Mouse (Mus musculus): Measurements from ENCODE around the gene Cramp1l. TPM values are rescaled to one million over a fixed set of nuclear protein-coding genes. Genes with fewer than 3 reads are reported as not detected.
A peak's percentile ranks its signal among the peaks of the same experiment; 100 is the strongest.

The Cramp1l gene
- 10.8 and 11.2 TPM in 2 replicates for polyA plus RNA-seq (2014; fragmentation: Nextera tagmentation; extraction: Ambion mirVana)

DNA sequence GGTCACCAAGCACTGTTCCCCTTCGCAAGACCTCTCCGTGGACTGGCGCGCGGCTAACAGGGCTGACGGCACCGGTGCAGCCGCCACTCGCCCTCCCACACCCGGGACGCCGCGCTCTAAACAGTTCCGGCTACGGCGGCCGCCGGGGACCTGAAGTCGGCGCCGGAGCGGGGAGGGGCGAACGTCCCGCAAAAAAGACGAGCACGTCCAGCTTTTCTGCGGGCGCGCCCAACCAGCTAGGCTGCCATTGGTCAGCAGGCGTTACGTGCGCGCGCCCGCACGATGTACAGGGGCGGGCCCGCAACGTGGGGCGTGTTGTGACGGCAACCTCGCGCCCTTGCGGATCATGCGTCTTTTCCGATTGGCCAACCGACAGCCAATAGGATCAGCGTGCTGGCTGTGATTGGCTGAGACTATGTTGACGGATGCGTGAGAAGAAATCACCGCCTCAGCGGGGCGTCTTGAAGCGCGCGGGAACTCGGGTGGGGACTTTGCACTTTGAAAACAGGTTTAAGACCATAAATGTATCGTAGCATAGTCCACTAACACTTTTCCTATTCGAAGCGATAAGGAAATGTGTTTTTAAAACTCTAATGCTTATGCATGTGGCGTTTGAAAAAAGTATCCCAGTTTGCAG, at the start of gene Cramp1l, which contains the start of gene Ift140:
TSS of gene Cramp1l (minus strand) at position 134 of the 637 bp plus-strand sequence.
TSS of gene Ift140 (plus strand) at position 431 of the 637 bp plus-strand sequence.
- H3K4me3 ChIP-seq (ENCODE audit: low read depth, low read length): peak within 1 kb of the TSS; percentile 99
- H3K9me3 ChIP-seq (ENCODE audit: control insufficient read depth, low read length): no peaks in the 10 kb centered on the region
- peak within 1 kb of the TSS; percentile 99 for H3K9ac ChIP-seq (ENCODE audit: low read length)
- H3K36me3 ChIP-seq (ENCODE audit: control insufficient read depth, insufficient read depth, low read length): peaks cover 7% of the 10 kb centered on the region
- whole genome bisulfite sequencing: under 1% methylated on average over 62 of the region's 62 CpGs
- H3K27me3 ChIP-seq (ENCODE audit: control insufficient read depth, insufficient read depth, low read length): no peaks in the 10 kb centered on the region
- peak; percentile 98 for ATAC-seq (ENCODE audit: low FRiP score)
- H3K4me1 ChIP-seq (ENCODE audit: control insufficient read depth, insufficient read depth, low read length): peaks cover 11% of the 10 kb centered on the region; the same call in 1 of the 2 replicates
- peak within 1 kb of the TSS; percentile 74 for H3K27ac ChIP-seq (ENCODE audit: low read depth, low read length)
- peak; percentile 100 for DNase-seq (ENCODE audit: low spot score, missing footprints)
- H3K4me2 ChIP-seq: peak within 1 kb of the TSS; percentile 91

GRCm38 (mm10) chr17:25065189-25065588, 49.6 kb upstream of the Cramp1l start:
- Histone ChIP-seq H3K9me3 (ENCODE audit: control insufficient read depth, low read length) (no peaks in the 10 kb centered on the region), H3K9ac (ENCODE audit: low read length) (no peak overlapping the region), H3K4me2 (no peak overlapping the region), H3K4me3 (ENCODE audit: low read depth, low read length) (no peak overlapping the region), H3K27me3 (ENCODE audit: control insufficient read depth, insufficient read depth, low read length) (no peaks in the 10 kb centered on the region), H3K27ac (ENCODE audit: low read depth, low read length) (no peak overlapping the region), H3K36me3 (ENCODE audit: control insufficient read depth, insufficient read depth, low read length) (no peaks in the 10 kb centered on the region; the same call in 1 of the 2 replicates), H3K4me1 (ENCODE audit: control insufficient read depth, insufficient read depth, low read length) (no peaks in the 10 kb centered on the region)
- ATAC-seq (ENCODE audit: low FRiP score): no peak
- WGBS: 93% methylated on average over 3 of the region's 3 CpGs
- no peak for DNase-seq (ENCODE audit: low spot score, missing footprints)

GRCm38 (mm10) chr17:25064351-25064750, 48.8 kb upstream of the Cramp1l start:
- Histone ChIP-seq H3K27ac (ENCODE audit: low read depth, low read length) (no peak overlapping the region), H3K9me3 (ENCODE audit: control insufficient read depth, low read length) (no peaks in the 10 kb centered on the region), H3K4me1 (ENCODE audit: control insufficient read depth, insufficient read depth, low read length) (no peaks in the 10 kb centered on the region), H3K4me2 (no peak overlapping the region), H3K27me3 (ENCODE audit: control insufficient read depth, insufficient read depth, low read length) (no peaks in the 10 kb centered on the region), H3K36me3 (ENCODE audit: control insufficient read depth, insufficient read depth, low read length) (no peaks in the 10 kb centered on the region; the same call in 1 of the 2 replicates), H3K9ac (ENCODE audit: low read length) (no peak overlapping the region), H3K4me3 (ENCODE audit: low read depth, low read length) (no peak overlapping the region)
- no peak for DNase-seq (ENCODE audit: low spot score, missing footprints)
- 82% methylated on average over 9 of the region's 9 CpGs for WGBS
- ATAC-seq (ENCODE audit: low FRiP score): no peak

- H3K27me3 ChIP-seq (ENCODE audit: control insufficient read depth, insufficient read depth, low read length): no peaks in the 10 kb centered on the region
These were observed 48.3 kb upstream of the Cramp1l start for GRCm38 (mm10) chr17:25063872-25064271.

GRCm38 (mm10) chr17:25063261-25063660, 47.7 kb upstream of the Cramp1l start:
- H3K4me2 ChIP-seq: no peak overlapping the region
- 88% methylated on average over 4 of the region's 4 CpGs for WGBS
- no peaks in the 10 kb centered on the region for H3K27me3 ChIP-seq (ENCODE audit: control insufficient read depth, insufficient read depth, low read length)
- no peak overlapping the region for H3K9ac ChIP-seq (ENCODE audit: low read length)
- DNase-seq (ENCODE audit: low spot score, missing footprints) (no peak), ATAC-seq (ENCODE audit: low FRiP score) (no peak)
- H3K4me1 ChIP-seq (ENCODE audit: control insufficient read depth, insufficient read depth, low read length): no peaks in the 10 kb centered on the region
- H3K27ac ChIP-seq (ENCODE audit: low read depth, low read length): no peak overlapping the region
- H3K4me3 ChIP-seq (ENCODE audit: low read depth, low read length): no peak overlapping the region
- H3K9me3 ChIP-seq (ENCODE audit: control insufficient read depth, low read length): no peaks in the 10 kb centered on the region
- H3K36me3 ChIP-seq (ENCODE audit: control insufficient read depth, insufficient read depth, low read length): no peaks in the 10 kb centered on the region; the same call in 1 of the 2 replicates

More at GRCm38 (mm10) chr17:25063872-25064271, 48.3 kb upstream of the Cramp1l start:
- DNase-seq (ENCODE audit: low spot score, missing footprints): no peak
- WGBS: 95% methylated on average over 12 of the region's 12 CpGs
- ATAC-seq (ENCODE audit: low FRiP score): no peak
- Histone ChIP-seq H3K9ac (ENCODE audit: low read length) (no peak overlapping the region), H3K27ac (ENCODE audit: low read depth, low read length) (no peak overlapping the region), H3K4me2 (no peak overlapping the region), H3K36me3 (ENCODE audit: control insufficient read depth, insufficient read depth, low read length) (no peaks in the 10 kb centered on the region; the same call in 1 of the 2 replicates), H3K9me3 (ENCODE audit: control insufficient read depth, low read length) (no peaks in the 10 kb centered on the region), H3K4me3 (ENCODE audit: low read depth, low read length) (no peak overlapping the region), H3K4me1 (ENCODE audit: control insufficient read depth, insufficient read depth, low read length) (no peaks in the 10 kb centered on the region)

- Histone ChIP-seq H3K36me3 (ENCODE audit: control insufficient read depth, insufficient read depth, low read length) (peaks cover 2% of the 10 kb centered on the region; the same call in 1 of the 2 replicates), H3K9me3 (ENCODE audit: control insufficient read depth, low read length) (no peaks in the 10 kb centered on the region), H3K4me2 (no peak overlapping the region), H3K4me3 (ENCODE audit: low read depth, low read length) (no peak overlapping the region), H3K4me1 (ENCODE audit: control insufficient read depth, insufficient read depth, low read length) (no peaks in the 10 kb centered on the region), H3K9ac (ENCODE audit: low read length) (no peak overlapping the region), H3K27ac (ENCODE audit: low read depth, low read length) (no peak overlapping the region), H3K27me3 (ENCODE audit: control insufficient read depth, insufficient read depth, low read length) (no peaks in the 10 kb centered on the region)
- no peak for ATAC-seq (ENCODE audit: low FRiP score)
- WGBS: 91% methylated on average over 6 of the region's 6 CpGs
- no peak for DNase-seq (ENCODE audit: low spot score, missing footprints)
These were observed 41.5 kb upstream of the Cramp1l start for GRCm38 (mm10) chr17:25057041-25057440.

DNA sequence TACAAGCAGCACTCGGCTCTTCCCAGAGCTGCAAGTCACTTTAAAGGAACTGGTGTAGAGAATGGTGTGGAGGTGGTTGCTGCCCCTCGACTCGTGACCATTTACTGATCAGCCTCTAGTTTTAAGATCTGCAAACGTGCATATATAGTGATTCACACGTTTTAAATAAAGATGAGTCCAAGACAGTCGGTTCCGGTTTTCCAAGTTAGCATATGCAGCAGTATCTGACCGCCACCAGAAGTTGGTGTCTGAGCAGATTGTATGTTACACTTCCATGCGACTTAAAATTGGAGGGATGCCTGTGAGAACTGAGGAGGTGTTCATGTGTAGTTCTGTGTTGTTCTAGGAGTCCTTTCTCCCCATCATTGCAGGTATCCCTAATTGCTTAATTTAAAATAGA, 37.7 kb upstream of the Cramp1l start:
- Histone ChIP-seq H3K27me3 (ENCODE audit: control insufficient read depth, insufficient read depth, low read length) (no peaks in the 10 kb centered on the region), H3K4me2 (no peak overlapping the region), H3K27ac (ENCODE audit: low read depth, low read length) (no peak overlapping the region), H3K4me3 (ENCODE audit: low read depth, low read length) (no peak overlapping the region), H3K9me3 (ENCODE audit: control insufficient read depth, low read length) (no peaks in the 10 kb centered on the region), H3K9ac (ENCODE audit: low read length) (no peak overlapping the region), H3K36me3 (ENCODE audit: control insufficient read depth, insufficient read depth, low read length) (peaks cover 5% of the 10 kb centered on the region; the same call in 1 of the 2 replicates), H3K4me1 (ENCODE audit: control insufficient read depth, insufficient read depth, low read length) (no peaks in the 10 kb centered on the region)
- DNase-seq (ENCODE audit: low spot score, missing footprints) (no peak), ATAC-seq (ENCODE audit: low FRiP score) (no peak)
- 85% methylated on average over 9 of the region's 9 CpGs for whole genome bisulfite sequencing

DNA sequence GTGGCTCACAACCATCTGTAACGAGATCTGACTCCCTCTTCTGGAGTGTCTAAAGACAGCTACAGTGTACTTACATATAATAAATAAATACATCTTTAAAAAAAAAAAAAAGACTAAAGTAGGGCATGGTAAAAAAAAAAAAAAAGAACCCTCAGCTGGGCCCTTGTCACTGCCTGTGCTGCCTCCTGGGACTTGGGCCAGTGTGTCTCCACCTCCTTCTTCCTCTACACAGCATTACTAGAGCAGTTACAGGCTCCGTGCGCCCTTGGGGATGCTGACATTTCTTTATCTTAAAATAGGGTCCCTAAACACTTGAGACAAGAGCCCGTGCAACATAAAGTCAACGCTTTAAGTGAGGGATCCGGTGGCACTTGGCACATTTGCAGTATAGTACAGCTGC, 31.6 kb upstream of the Cramp1l start:
- no peaks in the 10 kb centered on the region for H3K9me3 ChIP-seq (ENCODE audit: control insufficient read depth, low read length)
- no peaks in the 10 kb centered on the region for H3K27me3 ChIP-seq (ENCODE audit: control insufficient read depth, insufficient read depth, low read length)
- H3K9ac ChIP-seq (ENCODE audit: low read length): no peak overlapping the region
- H3K4me3 ChIP-seq (ENCODE audit: low read depth, low read length): no peak overlapping the region
- no peaks in the 10 kb centered on the region for H3K4me1 ChIP-seq (ENCODE audit: control insufficient read depth, insufficient read depth, low read length)
- DNase-seq (ENCODE audit: low spot score, missing footprints) (no peak), ATAC-seq (ENCODE audit: low FRiP score) (no peak)
- no peak overlapping the region for H3K27ac ChIP-seq (ENCODE audit: low read depth, low read length)
- H3K36me3 ChIP-seq (ENCODE audit: control insufficient read depth, insufficient read depth, low read length): peaks cover 3% of the 10 kb centered on the region; the same call in 1 of the 2 replicates
- WGBS: 89% methylated on average over 5 of the region's 6 CpGs
- H3K4me2 ChIP-seq: no peak overlapping the region

DNA sequence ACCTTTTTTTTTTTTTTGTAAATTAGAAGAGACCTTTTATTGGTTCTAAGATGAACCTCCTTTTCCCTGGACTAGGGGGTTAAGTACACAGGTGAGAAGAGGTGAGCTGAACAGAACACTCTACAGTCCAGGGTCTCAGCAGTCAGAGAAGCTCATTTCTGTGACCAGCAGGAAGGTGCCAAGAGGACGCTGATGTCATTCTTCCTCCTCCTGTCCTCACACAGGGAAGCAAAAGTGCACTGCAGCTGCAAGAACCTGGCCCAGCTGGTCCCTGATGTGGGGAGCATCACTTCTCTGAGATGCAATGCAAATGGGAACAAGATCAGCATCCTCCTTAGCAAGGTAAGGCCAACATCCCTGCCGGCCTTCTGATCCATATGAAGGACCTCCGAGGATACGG, 29.7 kb upstream of the Cramp1l start:
- WGBS: 89% methylated on average over 4 of the region's 4 CpGs
- H3K9me3 ChIP-seq (ENCODE audit: control insufficient read depth, low read length): no peaks in the 10 kb centered on the region
- H3K4me3 ChIP-seq (ENCODE audit: low read depth, low read length): no peak overlapping the region
- no peak for ATAC-seq (ENCODE audit: low FRiP score)
- no peak overlapping the region for H3K27ac ChIP-seq (ENCODE audit: low read depth, low read length)
- no peak overlapping the region for H3K9ac ChIP-seq (ENCODE audit: low read length)
- no peaks in the 10 kb centered on the region for H3K27me3 ChIP-seq (ENCODE audit: control insufficient read depth, insufficient read depth, low read length)
- no peak overlapping the region for H3K4me2 ChIP-seq
- H3K36me3 ChIP-seq (ENCODE audit: control insufficient read depth, insufficient read depth, low read length): peaks cover 3% of the 10 kb centered on the region; the same call in 1 of the 2 replicates
- no peak for DNase-seq (ENCODE audit: low spot score, missing footprints)
- no peaks in the 10 kb centered on the region for H3K4me1 ChIP-seq (ENCODE audit: control insufficient read depth, insufficient read depth, low read length)

All from midbrain, embryonic 11.5 days (tissue).